Mouse (Mus musculus): ENCODE results near the gene Impdh2.

GRCm38 (mm10) chr9:108565881-108566814 is 6.1 kb downstream of the Impdh2 start:
- TF ChIP-seq CTCF (IDR thresholded peaks at IDR 0.05; ENCODE audit: low read depth, low read length): no peak
- TF ChIP-seq POLR2A (IDR thresholded peaks at IDR 0.05; ENCODE audit: borderline replicate concordance, low read depth, low read length): no peak

All from bone marrow macrophage, adult 2 months (primary cell).